Mouse (Mus musculus) E14TG2a.4 (cell line): Measurements from ENCODE around the gene Dph5.

Experiments used
- CTCF ChIP-seq: conservative IDR thresholded peaks from 2 replicates; pipeline ENCODE4 v1.5.1; 2014; ENCODE audit warnings: low read length
- NANOG ChIP-seq: IDR thresholded peaks from 2 replicates; pipeline ENCODE4 v1.6.1; 2014; ENCODE audit warnings: borderline replicate concordance, low read length, mixed read lengths
- POU5F1 ChIP-seq: IDR thresholded peaks from 2 replicates; pipeline ENCODE4 v1.6.1; 2014; ENCODE audit warnings: low read length, borderline replicate concordance

DNA sequence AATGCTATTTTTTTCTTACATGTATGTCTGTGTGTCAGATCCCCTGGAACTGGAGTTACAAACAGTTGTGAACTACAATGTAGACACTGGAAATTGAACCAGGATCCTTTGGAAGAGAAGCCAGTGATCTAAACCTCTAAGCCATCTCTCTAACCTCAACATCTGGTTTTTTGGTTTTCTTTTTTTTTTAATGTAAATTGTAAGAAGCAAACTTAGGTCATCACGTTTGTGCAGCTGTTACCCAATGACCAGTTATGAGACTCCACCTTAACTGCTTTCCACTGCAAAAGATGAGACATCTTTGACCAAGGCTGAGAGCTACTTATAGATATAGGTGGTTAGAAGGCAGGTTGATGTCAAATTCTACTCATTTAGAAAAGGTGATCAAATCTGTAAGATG is 19.7 kb upstream of the Dph5 start:
- no peak for TF ChIP-seq CTCF
- no peak for TF ChIP-seq POU5F1
- no peak for TF ChIP-seq NANOG
